Mouse (Mus musculus) myocyte (in vitro differentiated cells): ENCODE results near the gene Dnah6.

Experiments used
- E2F4 ChIP-seq: IDR thresholded peaks from one replicate; pipeline ENCODE4 v1.6.1; 2011; ENCODE audit warnings: mild to moderate bottlenecking, control low read depth, moderate library complexity; ENCODE audit not compliant: insufficient read depth
- MAX ChIP-seq: IDR thresholded peaks from one replicate; pipeline ENCODE4 v1.6.1; 2011; ENCODE audit warnings: low read depth, mild to moderate bottlenecking, control low read depth
- POLR2A ChIP-seq: IDR thresholded peaks from one replicate; pipeline ENCODE4 v1.6.1; 2011; ENCODE audit warnings: low read depth, mild to moderate bottlenecking, control low read depth, moderate library complexity; ENCODE audit not compliant: insufficient read length
- TCF12 ChIP-seq: IDR thresholded peaks from one replicate; pipeline ENCODE4 v1.6.1; 2011; ENCODE audit warnings: mild to moderate bottlenecking, control low read depth; ENCODE audit not compliant: poor library complexity, insufficient read depth, severe bottlenecking

DNA sequence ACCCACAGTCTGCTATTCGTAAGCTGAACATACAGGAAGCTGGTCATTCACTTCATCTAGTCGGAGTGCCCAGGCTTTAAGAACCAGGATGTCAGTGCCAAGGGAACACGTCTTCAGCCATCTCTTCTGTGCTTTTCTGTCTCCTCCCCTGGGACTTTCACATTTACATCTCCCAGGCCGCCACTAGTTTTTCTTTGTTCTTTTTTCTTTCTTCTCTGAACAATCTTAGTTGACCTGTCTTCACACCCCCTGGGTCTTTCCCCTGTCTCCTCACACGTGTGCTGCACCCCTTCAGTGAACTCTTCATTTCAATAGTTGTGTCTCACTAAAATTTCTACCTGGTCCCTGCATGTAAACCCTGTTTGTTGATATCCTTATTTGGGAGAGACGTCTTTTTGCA, 179.2 kb downstream of the Dnah6 start:
- TF ChIP-seq MAX (no peak), TCF12 (no peak), POLR2A (no peak), E2F4 (no peak)
